Mouse (Mus musculus): ENCODE data around the gene Vmn1r179. TPM values are rescaled to one million over a fixed set of nuclear protein-coding genes. Genes with fewer than 3 reads are reported as not detected.

Gene Vmn1r179
- not detected in 2 replicates for polyA plus RNA-seq (2012; rRNA removed)

GRCm38 (mm10) chr7:23926678-23927077, at the start of gene Vmn1r179:
TSS of gene Vmn1r179 (plus strand) at chr7:23926978.

GRCm38 (mm10) chr7:23891709-23892108, 35.1 kb upstream of the Vmn1r179 start, which contains the start of gene Vmn1r178:
TSS of gene Vmn1r178 (plus strand) at chr7:23892009.

GRCm38 (mm10) chr7:23950332-23950731, 23.6 kb downstream of the Vmn1r179 start, which contains the start of gene Vmn1r180:
TSS of gene Vmn1r180 (plus strand) at chr7:23950632.

GRCm38 (mm10) chr7:23974315-23974714, 47.5 kb downstream of the Vmn1r179 start, which contains the start of gene Vmn1r181:
TSS of gene Vmn1r181 (plus strand) at chr7:23974615.

Other genes with a start within 250 kb of the Vmn1r179 start
- not detected in 2 replicates for gene Vmn1r173, start 226.3 kb upstream of the Vmn1r179 start, polyA plus RNA-seq (2012; rRNA removed)
- not detected in 2 replicates for gene Vmn1r174, start 174.7 kb upstream of the Vmn1r179 start, polyA plus RNA-seq (2012; rRNA removed)
- gene Vmn1r175, start 116.3 kb upstream of the Vmn1r179 start, polyA plus RNA-seq (2012; rRNA removed) = not detected in 2 replicates
- not detected in 2 replicates for gene Vmn1r176, start 89.6 kb upstream of the Vmn1r179 start, polyA plus RNA-seq (2012; rRNA removed)
- not detected in 2 replicates for gene Vmn1r177, start 60.5 kb upstream of the Vmn1r179 start, polyA plus RNA-seq (2012; rRNA removed)
- not detected in 2 replicates for gene Vmn1r178, start 35.0 kb upstream of the Vmn1r179 start, polyA plus RNA-seq (2012; rRNA removed)
- not detected in 2 replicates for gene Vmn1r180, start 23.7 kb downstream of the Vmn1r179 start, polyA plus RNA-seq (2012; rRNA removed)
- not detected in 2 replicates for gene Vmn1r181, start 47.6 kb downstream of the Vmn1r179 start, polyA plus RNA-seq (2012; rRNA removed)
- gene V1rd19, start 74.7 kb downstream of the Vmn1r179 start, polyA plus RNA-seq (2012; rRNA removed) = not detected in 2 replicates
- not detected in 2 replicates for gene Vmn1r183, start 126.3 kb downstream of the Vmn1r179 start, polyA plus RNA-seq (2012; rRNA removed)
- gene Zfp180, start 154.9 kb downstream of the Vmn1r179 start, polyA plus RNA-seq (2012; rRNA removed) = 8.2 and 9.9 TPM in 2 replicates
- 0.88 and 1.3 TPM in 2 replicates for gene Zfp112, start 185.3 kb downstream of the Vmn1r179 start, polyA plus RNA-seq (2012; rRNA removed)
- 4.0 and 5.8 TPM in 2 replicates for gene Zfp235, start 207.2 kb downstream of the Vmn1r179 start, polyA plus RNA-seq (2012; rRNA removed)
- 0.14 and 0.20 TPM in 2 replicates for gene Zfp114, start 248.1 kb downstream of the Vmn1r179 start, polyA plus RNA-seq (2012; rRNA removed)